Mouse (Mus musculus): ENCODE results near the gene Fam217b.

The Fam217b gene

DNA sequence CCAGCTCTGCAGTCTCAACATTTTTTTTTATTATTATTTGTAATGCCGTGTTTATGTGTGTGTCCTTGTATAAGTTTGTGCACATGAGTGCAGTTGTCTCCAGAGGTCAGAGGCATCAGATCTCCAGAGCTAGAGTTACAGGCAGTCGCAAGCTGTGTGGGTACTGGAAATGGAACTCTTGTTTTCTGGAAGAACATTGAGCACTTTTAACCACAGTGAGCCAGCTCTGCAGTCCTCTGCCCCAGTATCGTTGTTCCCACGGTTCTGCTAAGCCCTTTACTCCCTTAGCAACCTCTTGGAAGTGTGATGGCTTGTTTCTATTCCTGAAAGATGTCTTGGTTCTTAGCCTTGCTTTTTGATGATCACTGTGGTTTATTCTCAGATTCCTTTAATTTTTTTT is 35.1 kb downstream of the Fam217b start:
- DNase-seq (ENCODE audit: low spot score) = no peak

GRCm38 (mm10) chr2:178450236-178450635 is 35.9 kb downstream of the Fam217b start:
- no peak for DNase-seq (ENCODE audit: low spot score)

DNA sequence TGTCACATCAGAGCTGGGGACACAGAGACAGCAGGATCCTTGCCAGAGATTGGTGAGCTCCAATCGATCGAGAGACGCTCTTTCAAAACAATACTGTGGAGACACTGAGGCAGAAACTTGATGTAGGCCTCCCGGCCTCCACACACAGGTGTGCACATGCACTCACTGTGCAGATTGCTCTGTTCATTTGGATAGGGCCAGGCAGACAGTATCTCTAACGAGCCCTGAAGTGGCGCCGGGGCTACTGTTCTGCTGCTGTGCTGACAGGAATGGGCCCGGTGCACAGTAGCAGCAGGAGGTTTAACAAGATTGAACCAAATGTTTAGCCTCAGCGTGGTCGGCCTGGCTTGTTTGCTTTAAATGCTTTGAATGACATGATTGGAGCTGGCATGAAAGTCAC is 36.6 kb downstream of the Fam217b start:
- DNase-seq (ENCODE audit: low spot score) = no peak

- no peak for DNase-seq (ENCODE audit: low spot score)
These were observed 40.6 kb downstream of the Fam217b start for GRCm38 (mm10) chr2:178454664-178455516.

- no peak for DNase-seq (ENCODE audit: low spot score)
These were observed 43.1 kb downstream of the Fam217b start for GRCm38 (mm10) chr2:178457414-178457813.

DNA sequence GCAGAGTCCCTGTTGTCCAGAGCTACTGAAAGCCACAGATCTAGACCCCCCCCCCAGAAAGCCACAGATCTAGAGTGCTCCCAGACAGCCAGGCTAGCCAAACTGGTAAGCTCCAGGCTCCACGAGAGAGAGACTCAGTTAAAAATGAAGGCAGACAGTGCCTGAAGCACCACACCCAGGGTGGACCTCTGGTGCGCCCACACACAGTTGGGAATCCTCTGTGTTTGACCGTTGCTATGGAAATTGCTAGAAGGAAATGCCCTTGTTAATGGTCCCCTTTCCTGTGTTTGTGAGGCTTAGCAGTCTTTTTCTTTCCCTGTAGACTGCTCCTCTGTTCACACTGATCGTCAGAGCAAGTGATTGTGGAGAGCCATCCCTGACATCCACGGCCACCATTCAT is 46.0 kb downstream of the Fam217b start:
- DNase-seq (ENCODE audit: low spot score) = no peak

DNA sequence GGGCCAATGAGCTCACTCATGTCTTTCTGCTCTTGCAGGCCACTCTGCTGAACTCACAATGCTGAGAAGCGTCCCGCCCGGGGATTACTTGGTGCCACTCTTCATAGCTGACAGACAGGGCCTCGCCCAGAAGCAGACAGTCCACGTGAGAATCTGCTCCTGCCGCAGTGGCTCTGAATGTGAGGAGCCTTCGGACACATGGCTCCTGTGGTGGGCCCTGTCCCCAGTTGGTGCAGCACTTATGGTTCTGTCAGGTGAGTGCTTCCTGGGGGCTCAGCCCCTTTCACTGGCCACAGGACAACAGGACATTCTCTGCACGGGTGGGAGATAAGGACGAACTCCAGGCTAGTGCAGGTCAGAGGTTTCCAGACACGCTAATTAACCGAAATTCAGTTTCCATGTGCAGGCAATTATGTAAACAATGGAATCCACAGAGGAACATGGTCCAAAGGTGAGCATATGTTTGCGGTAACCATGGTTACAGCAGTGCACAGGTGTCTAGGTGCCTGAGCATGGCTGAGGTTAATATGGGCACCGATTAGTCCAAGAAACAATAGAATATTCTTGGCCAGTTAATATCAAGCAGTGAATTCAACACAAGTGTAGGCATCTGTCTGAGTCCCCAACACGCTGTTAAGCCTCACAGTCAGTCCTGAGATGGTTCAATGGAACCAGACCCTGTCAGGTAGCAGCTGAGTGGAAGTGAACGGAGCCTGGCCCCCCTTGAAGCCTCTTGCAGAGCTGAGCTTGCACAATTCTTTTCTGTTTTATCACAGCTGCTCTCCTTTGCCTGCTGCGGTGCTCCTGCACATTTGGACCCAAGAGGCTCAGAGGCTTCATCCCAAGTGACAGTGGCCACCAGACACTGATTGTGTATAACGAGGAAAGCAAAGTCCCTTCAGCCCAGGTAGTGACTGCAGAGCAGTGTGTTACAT is 57.5 kb downstream of the Fam217b start:
- no peak for DNase-seq (ENCODE audit: low spot score)

GRCm38 (mm10) chr2:178473916-178474315 is 59.6 kb downstream of the Fam217b start:
- DNase-seq (ENCODE audit: low spot score) = no peak
